Mouse (Mus musculus) CD4-positive, CD25-positive, alpha-beta regulatory T cell, adult 2 months (primary cell): ENCODE measurements around the gene Atp2a2.
A peak's percentile ranks its signal among the peaks of the same experiment; 100 is the strongest.
"Not testable (repeated sequence)": the region's sequence is repeated elsewhere in the genome, so short reads cannot be mapped to it uniquely, and the experiment has no call there.

ENCODE experiments used
- DNase-seq: peaks from one replicate; pipeline ENCODE4 v3.0.0-alpha.2; 2012; ENCODE audit warnings: low read depth, low spot score

The Atp2a2 gene

GRCm38 (mm10) chr5:122452194-122452593 lies 49.8 kb downstream of the Atp2a2 start:
- DNase-seq, result no peak

- DNase-seq, result no peak
These were observed 50.7 kb downstream of the Atp2a2 start for GRCm38 (mm10) chr5:122451324-122451723.

- DNase-seq, result no peak
These were observed 51.1 kb downstream of the Atp2a2 start for GRCm38 (mm10) chr5:122450913-122451317.

- no peak for DNase-seq
These were observed 52.1 kb downstream of the Atp2a2 start for GRCm38 (mm10) chr5:122449946-122450345.

GRCm38 (mm10) chr5:122448869-122449268 lies 53.2 kb downstream of the Atp2a2 start:
- no peak for DNase-seq

GRCm38 (mm10) chr5:122447857-122448256 lies 54.2 kb downstream of the Atp2a2 start:
- no peak for DNase-seq

- DNase-seq, result no peak
These were observed 56.9 kb downstream of the Atp2a2 start for GRCm38 (mm10) chr5:122445051-122445610.

GRCm38 (mm10) chr5:122444492-122444891 lies 57.5 kb downstream of the Atp2a2 start:
- DNase-seq, result no peak

GRCm38 (mm10) chr5:122440095-122440630 lies 61.9 kb downstream of the Atp2a2 start:
- DNase-seq, result no peak

GRCm38 (mm10) chr5:122439400-122440094 lies 62.5 kb downstream of the Atp2a2 start:
- no peak for DNase-seq

- peak; percentile 26 for DNase-seq
These were observed 67.5 kb downstream of the Atp2a2 start for GRCm38 (mm10) chr5:122434541-122434940.

- peak; percentile 35 for DNase-seq
These were observed 70.8 kb downstream of the Atp2a2 start for GRCm38 (mm10) chr5:122431221-122431620.

- DNase-seq, result peak; percentile 57
These were observed 71.8 kb downstream of the Atp2a2 start for GRCm38 (mm10) chr5:122430036-122430775.

- DNase-seq, result no peak
These were observed 76.5 kb downstream of the Atp2a2 start for GRCm38 (mm10) chr5:122425550-122425949.

- no peak for DNase-seq
These were observed 78.9 kb downstream of the Atp2a2 start for GRCm38 (mm10) chr5:122423083-122423482.

- peak; percentile 92 for DNase-seq
These were observed 79.7 kb downstream of the Atp2a2 start for GRCm38 (mm10) chr5:122422071-122422964.

- no peak for DNase-seq
These were observed 80.6 kb downstream of the Atp2a2 start, which contains the start of gene Anapc7 for GRCm38 (mm10) chr5:122421271-122422068. Gene Anapc7, plus strand, starts transcription at chr5:122421693.

- not testable (repeated sequence) for DNase-seq
These were observed 81.3 kb downstream of the Atp2a2 start for GRCm38 (mm10) chr5:122420676-122421075.

- no peak for DNase-seq
These were observed 86.6 kb downstream of the Atp2a2 start for GRCm38 (mm10) chr5:122415465-122415864.

- no peak for DNase-seq
These were observed 87.7 kb downstream of the Atp2a2 start for GRCm38 (mm10) chr5:122414351-122414750.
